Mouse (Mus musculus): ENCODE data around the gene Gm19684.
"Not testable (repeated sequence)": the region's sequence is repeated elsewhere in the genome, so short reads cannot be mapped to it uniquely, and the experiment has no call there.

GRCm38 (mm10) chr17:36176132-36176531 is 54.7 kb downstream of the Gm19684 start:
- not testable (repeated sequence) for TF ChIP-seq POLR2A, CTCF (IDR thresholded peaks at IDR 0.05; ENCODE audit: insufficient read depth, low read depth, low read length)

Data from olfactory bulb, adult 2 months (tissue).